Mouse (Mus musculus): ENCODE measurements around the gene Pmel. TPM values are rescaled to one million over a fixed set of nuclear protein-coding genes. Genes with fewer than 3 reads are reported as not detected.
"Not testable (repeated sequence)": the region's sequence is repeated elsewhere in the genome, so short reads cannot be mapped to it uniquely, and the experiment has no call there.

Gene Pmel
- total RNA-seq, 2 experiments from 2014 or later, result 0.82 to 1.4 TPM

DNA sequence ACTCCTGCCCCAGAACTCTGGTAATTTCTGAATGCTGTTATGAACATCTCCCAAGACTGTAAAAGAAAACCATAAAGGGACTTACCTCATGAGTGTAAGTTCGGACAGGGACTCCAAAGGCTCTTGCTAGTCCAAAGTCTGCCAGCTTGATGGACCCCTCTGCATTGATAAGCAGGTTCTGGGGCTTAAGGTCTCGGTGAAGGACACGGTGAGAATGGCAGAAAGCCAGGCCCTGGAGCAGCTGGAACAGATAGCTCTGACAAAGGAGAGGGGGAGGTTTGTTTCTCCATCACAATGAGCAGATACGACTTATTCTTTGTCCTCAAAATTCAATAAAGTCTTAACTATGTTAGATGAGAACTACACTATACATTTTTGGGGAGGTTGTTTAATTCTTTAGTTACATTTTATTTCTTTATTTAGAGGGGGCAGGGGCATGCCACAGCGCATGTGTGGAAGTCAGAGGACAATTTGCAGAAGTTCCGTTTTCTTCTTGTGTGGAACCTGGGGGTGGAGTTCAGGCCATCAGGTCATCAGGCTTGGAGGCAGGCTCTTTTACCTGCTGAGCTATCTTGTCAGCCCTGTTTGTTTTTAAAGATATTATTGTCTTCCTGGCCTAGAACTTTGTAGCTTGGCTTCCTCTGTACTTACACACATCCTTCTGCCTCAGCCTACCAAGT lies 1.5 kb upstream of the Pmel start:
- DNase-seq, result peak; percentile 35 to 53

DNA sequence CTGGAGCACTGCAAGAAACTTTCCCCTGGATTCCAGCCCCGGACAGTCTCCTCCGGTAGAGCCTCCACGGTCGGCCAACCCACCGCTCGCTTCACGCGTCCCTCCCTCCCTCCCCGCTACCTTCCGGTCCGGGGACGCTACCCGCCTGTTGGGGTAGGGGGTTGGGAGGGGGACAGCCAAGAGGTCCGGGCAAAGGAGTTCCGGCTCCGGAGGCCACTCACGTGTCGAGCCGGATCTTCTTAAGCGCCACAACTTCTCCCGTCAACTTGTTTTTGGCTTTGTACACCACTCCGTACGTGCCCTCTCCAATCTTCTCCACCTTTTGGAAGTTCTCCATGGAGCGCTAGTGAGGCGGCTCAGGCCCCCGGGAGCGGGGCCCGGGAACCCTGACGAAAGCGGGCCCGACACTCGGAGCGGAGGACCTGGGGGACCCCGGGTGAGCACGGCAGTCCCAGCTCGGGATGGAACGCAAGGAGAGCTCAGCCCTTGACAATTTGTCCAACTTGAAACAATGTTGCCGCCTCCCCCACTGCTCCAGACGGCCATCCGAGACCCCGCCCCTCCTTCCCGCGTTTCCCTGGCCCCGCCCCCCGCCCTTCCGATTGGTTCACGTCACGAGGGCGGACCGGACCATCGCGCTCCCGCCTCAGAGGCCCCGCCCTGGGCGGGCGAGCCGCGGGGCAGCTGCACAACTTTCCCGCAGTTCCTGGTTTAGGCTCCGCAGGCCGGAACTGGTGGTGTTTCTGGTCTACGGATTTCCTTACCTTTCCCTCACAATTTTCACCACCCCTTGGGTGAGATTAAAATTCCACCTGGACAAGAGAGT lies 709 bp downstream of the Pmel start, which contains the start of gene Cdk2:
Cdk2 (minus strand) TSS at position 541 of the 826 bp plus-strand sequence.
- DNase-seq, result peak; percentile 95 to 97

DNA sequence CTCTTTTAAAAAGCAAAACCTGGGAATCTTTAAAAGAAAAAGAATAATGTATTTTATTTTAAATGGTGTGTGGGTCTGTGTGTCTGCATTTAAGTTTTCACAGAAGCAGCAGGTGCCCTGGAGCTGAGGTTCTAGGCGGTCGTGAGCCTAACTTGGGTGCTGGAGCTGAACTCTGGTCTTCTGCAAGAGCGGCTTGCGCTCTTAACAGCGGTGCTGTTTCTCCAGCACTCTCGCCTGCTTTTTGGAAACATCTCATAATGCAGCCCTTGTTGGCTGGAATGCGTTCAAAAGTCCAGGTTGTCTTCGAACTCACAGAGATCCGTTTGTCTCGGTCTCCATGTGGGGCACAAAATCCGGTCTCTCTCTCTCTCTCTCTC lies 1.3 kb downstream of the Pmel start:
- no peak for DNase-seq

GRCm38 (mm10) chr10:128711318-128711717 lies 7.3 kb downstream of the Pmel start:
- DNase-seq, result not testable (repeated sequence)

- DNase-seq, result no peak
Observed at GRCm38 (mm10) chr10:128715559-128716537, 11.9 kb downstream of the Pmel start.

GRCm38 (mm10) chr10:128725466-128725865 lies 21.5 kb downstream of the Pmel start:
- not testable (repeated sequence) for DNase-seq

GRCm38 (mm10) chr10:128728059-128728458 lies 24.1 kb downstream of the Pmel start:
- DNase-seq, result no peak

DNA sequence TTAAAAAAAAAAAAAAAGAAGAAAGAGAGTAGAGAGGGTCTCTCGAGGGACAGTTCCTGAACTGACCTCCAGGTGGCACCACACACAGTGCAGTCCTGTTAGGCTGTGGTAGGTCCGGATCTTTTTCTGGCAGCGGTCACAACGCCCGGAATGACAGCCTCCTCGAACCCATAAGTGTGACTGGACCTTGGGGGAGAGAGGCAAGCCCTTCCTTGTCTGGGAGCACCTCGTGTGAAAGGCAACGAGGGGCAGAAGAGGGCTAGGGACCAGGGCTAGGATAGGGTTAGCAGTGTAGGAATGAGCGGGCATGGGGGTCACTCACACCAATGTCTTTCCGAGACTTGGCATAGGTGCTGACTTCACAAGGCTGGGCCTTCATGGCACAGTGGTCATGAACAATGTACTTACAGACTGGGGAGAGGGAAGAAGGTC lies 27.0 kb downstream of the Pmel start:
- peak; percentile 78 to 84 for DNase-seq

GRCm38 (mm10) chr10:128731992-128732391 lies 28.0 kb downstream of the Pmel start:
- no peak for DNase-seq

DNA sequence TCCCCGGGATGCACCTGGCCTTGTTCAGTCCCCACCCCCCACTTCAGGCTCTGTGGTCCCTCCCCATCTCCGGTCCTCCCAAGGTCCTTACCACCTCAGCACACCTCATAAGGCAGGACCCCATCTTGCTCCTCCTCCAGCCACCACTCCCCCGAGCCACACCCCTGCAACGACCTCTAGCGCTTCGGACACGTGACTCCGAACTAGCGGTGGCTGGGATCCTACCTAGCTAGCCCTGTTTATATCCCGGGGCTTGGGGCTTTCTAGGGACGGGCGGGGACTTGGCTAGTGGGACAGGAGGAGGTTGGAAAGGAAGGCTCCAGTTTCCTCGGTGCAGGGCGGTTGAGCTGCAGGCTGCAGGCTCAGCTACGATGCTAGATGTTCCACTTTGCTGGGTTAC lies 33.4 kb downstream of the Pmel start:
- DNase-seq, result peak; percentile 60 to 67

GRCm38 (mm10) chr10:128740296-128740695 lies 36.3 kb downstream of the Pmel start:
- no peak for DNase-seq

- no peak for DNase-seq
Observed at GRCm38 (mm10) chr10:128742616-128743015, 38.6 kb downstream of the Pmel start.

GRCm38 (mm10) chr10:128743235-128743634 lies 39.2 kb downstream of the Pmel start:
- no peak for DNase-seq

GRCm38 (mm10) chr10:128743791-128744191 lies 39.8 kb downstream of the Pmel start:
- DNase-seq, result peak; percentile 69 to 77

- DNase-seq, result peak in 1 of 2 experiments; percentile 19
Observed at GRCm38 (mm10) chr10:128744211-128744610, 40.2 kb downstream of the Pmel start.

GRCm38 (mm10) chr10:128744680-128745601 lies 40.9 kb downstream of the Pmel start, which contains the start of gene Dgka:
TSS of gene Dgka (minus strand) at chr10:128744855.
- peak in 1 of 2 experiments; percentile 34 for DNase-seq

GRCm38 (mm10) chr10:128745946-128746613 lies 42.1 kb downstream of the Pmel start:
- peak in 1 of 2 experiments; percentile 28 for DNase-seq

GRCm38 (mm10) chr10:128746972-128747645 lies 43.1 kb downstream of the Pmel start:
- no peak for DNase-seq

DNA sequence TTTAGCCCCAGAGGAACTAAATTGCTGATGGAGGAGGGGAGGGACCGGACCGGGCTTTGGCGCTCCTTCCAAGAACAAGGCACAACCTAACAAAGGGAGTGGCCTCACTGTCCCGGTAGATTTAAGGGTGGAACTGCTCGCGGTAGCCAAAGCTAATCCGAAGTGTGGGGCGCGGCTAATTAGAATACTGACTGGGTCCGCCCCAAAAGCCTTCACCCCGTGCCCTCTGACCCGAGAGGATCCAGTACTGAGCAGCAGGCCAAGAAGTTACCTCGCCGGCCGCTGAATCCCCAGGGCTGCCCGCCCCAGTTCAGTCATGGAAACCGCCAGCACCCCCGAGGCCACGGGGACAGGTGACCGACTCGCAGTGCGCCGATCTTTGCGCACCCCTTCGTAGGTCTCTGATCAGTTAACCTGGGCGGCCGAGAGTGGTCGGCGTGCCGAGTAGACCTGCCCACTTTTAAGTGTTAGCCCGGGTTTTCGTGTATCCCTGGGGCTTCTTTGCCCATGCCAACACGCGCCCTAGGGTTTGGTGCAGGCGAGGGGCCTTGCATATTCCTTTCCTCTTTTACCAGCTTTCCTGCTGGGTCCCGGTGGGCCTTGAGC lies 43.8 kb downstream of the Pmel start, which contains the start of gene Pym1:
Pym1 (plus strand) TSS at position 244 of the 606 bp plus-strand sequence.
- DNase-seq, result peak; percentile 90
